Mouse (Mus musculus) CH12.LX (cell line): Measurements from ENCODE around the gene Steap3. TPM values are rescaled to one million over a fixed set of nuclear protein-coding genes. Genes with fewer than 3 reads are reported as not detected.

Source experiments
- DNase-seq: peaks from one replicate; pipeline ENCODE4 v3.0.0-alpha.2; 2013; ENCODE audit errors: extremely low read depth
- H3K27ac ChIP-seq: 2 replicates; pipeline ENCODE4 v1.5.1; 2012; ENCODE audit warnings: low read depth, mild to moderate bottlenecking, control low read depth, moderate library complexity; ENCODE audit not compliant: insufficient read depth
- H3K27me3 ChIP-seq: replicated peaks from 2 replicates; pipeline ENCODE3; 2012; ENCODE audit warnings: inconsistent platforms
- H3K36me3 ChIP-seq, 2 experiments: replicated peaks in 1 of 2; 2 replicates each; pipeline versions ENCODE3 to v1.6.1; 2012; ENCODE audit warnings: inconsistent platforms in 1 of 2, low read length in 1 of 2, mild to moderate bottlenecking in 1 of 2, mixed read lengths in 1 of 2, moderate library complexity in 1 of 2; ENCODE audit not compliant: control insufficient read depth in 1 of 2, insufficient read depth in 1 of 2
- H3K4me1 ChIP-seq, 2 experiments: 2 replicates each; pipeline ENCODE4 v1.6.1; 2012; ENCODE audit warnings: inconsistent platforms in 1 of 2, moderate library complexity in 1 of 2; ENCODE audit not compliant: insufficient read depth in 2 of 2, control insufficient read depth in 1 of 2
- H3K4me2 ChIP-seq: 2 replicates; pipeline ENCODE4 v1.6.1; 2012; ENCODE audit warnings: low read depth, mild to moderate bottlenecking, control low read depth; ENCODE audit not compliant: poor library complexity, insufficient read depth, severe bottlenecking
- H3K4me3 ChIP-seq, 3 experiments: fragments of 150-350 bp in 1 of 3; sonication (generic) in 1 of 3; replicated peaks in 1 of 3; 2 replicates each; pipeline versions ENCODE3 to v1.5.1; 2011 to 2012; ENCODE audit warnings: low read depth in 2 of 3, low read length in 2 of 3, mild to moderate bottlenecking in 2 of 3, moderate library complexity in 2 of 3, control low read depth in 1 of 3, improper control_type of control experiment in 1 of 3, inconsistent platforms in 1 of 3, mixed read lengths in 1 of 3; ENCODE audit not compliant: poor library complexity in 1 of 3
- H3K79me2 ChIP-seq: replicated peaks from 2 replicates; pipeline ENCODE4 v1.6.1; 2012; ENCODE audit warnings: mild to moderate bottlenecking, moderate library complexity; ENCODE audit not compliant: control insufficient read depth, poor library complexity, insufficient read depth, severe bottlenecking; ENCODE audit errors: extremely low read depth
- H3K9ac ChIP-seq: 2 replicates; pipeline ENCODE4 v1.6.1; 2012; ENCODE audit warnings: low read depth, mild to moderate bottlenecking, control low read depth, moderate library complexity; ENCODE audit not compliant: insufficient read depth
- H3K9me3 ChIP-seq: replicated peaks from 2 replicates; pipeline ENCODE3; 2012; ENCODE audit warnings: low read length, inconsistent platforms, mixed read lengths
- CHD1 ChIP-seq: IDR thresholded peaks from 2 replicates; pipeline ENCODE4 v1.6.1; 2012; ENCODE audit warnings: low read depth, low read length, improper control_type of control experiment, inconsistent platforms
- CHD2 ChIP-seq: IDR thresholded peaks from 2 replicates; pipeline ENCODE4 v1.6.1; 2011; ENCODE audit warnings: low read length, improper control_type of control experiment
- CTCF ChIP-seq, 2 experiments: IDR thresholded peaks in 1 of 2; conservative IDR thresholded peaks in 1 of 2; 2 replicates each; pipeline ENCODE4 v1.5.1; 2011 to 2012; ENCODE audit warnings: low read depth in 2 of 2, low read length in 2 of 2, improper control_type of control experiment in 1 of 2, inconsistent platforms in 1 of 2, mild to moderate bottlenecking in 1 of 2, moderate library complexity in 1 of 2
- E2F4 ChIP-seq: IDR thresholded peaks from 2 replicates; pipeline ENCODE4 v1.6.1; 2011; ENCODE audit warnings: low read depth, low read length, improper control_type of control experiment; ENCODE audit not compliant: insufficient replicate concordance
- ELF1 ChIP-seq: IDR thresholded peaks from 2 replicates; pipeline ENCODE4 v1.6.1; 2014; ENCODE audit warnings: low read depth, mild to moderate bottlenecking, inconsistent platforms, low read length, improper control_type of control experiment
- EP300 ChIP-seq: IDR thresholded peaks from 2 replicates; pipeline ENCODE4 v1.6.1; 2011; ENCODE audit warnings: low read length, improper control_type of control experiment
- ETS1 ChIP-seq: conservative IDR thresholded peaks from 2 replicates; pipeline ENCODE4 v1.6.1; 2012; ENCODE audit warnings: low read depth, mild to moderate bottlenecking, inconsistent platforms, low read length, improper control_type of control experiment, moderate library complexity
- GABPA ChIP-seq: IDR thresholded peaks from 2 replicates; pipeline ENCODE4 v1.6.1; 2012; ENCODE audit warnings: low read depth, low read length, improper control_type of control experiment, inconsistent platforms; ENCODE audit not compliant: insufficient replicate concordance
- IRF4 ChIP-seq: IDR thresholded peaks from 2 replicates; pipeline ENCODE4 v1.6.1; 2014; ENCODE audit warnings: low read depth, mild to moderate bottlenecking, inconsistent platforms, low read length, improper control_type of control experiment
- JUN ChIP-seq: IDR thresholded peaks from 2 replicates; pipeline ENCODE4 v1.6.1; 2011; ENCODE audit warnings: low read depth, mild to moderate bottlenecking, low read length, improper control_type of control experiment, moderate library complexity; ENCODE audit not compliant: insufficient read depth
- JUND ChIP-seq: conservative IDR thresholded peaks from 2 replicates; pipeline ENCODE4 v1.6.1; 2011; ENCODE audit warnings: low read depth, low read length, improper control_type of control experiment
- MAFK ChIP-seq: IDR thresholded peaks from 2 replicates; pipeline ENCODE4 v1.6.1; 2011; ENCODE audit warnings: low read length, improper control_type of control experiment; ENCODE audit not compliant: insufficient replicate concordance
- MAX ChIP-seq: IDR thresholded peaks from 2 replicates; pipeline ENCODE4 v1.6.1; 2011; ENCODE audit warnings: low read length, improper control_type of control experiment
- MXI1 ChIP-seq: IDR thresholded peaks from 2 replicates; pipeline ENCODE4 v1.6.1; 2011; ENCODE audit warnings: mild to moderate bottlenecking, low read depth, low read length, improper control_type of control experiment
- MYC ChIP-seq: IDR thresholded peaks from 2 replicates; pipeline ENCODE4 v1.6.1; 2011; ENCODE audit warnings: low read depth, mild to moderate bottlenecking, improper control_type of control experiment, low read length
- NRF1 ChIP-seq: IDR thresholded peaks from 2 replicates; pipeline ENCODE4 v1.6.1; 2014; ENCODE audit warnings: low read depth, mild to moderate bottlenecking, inconsistent platforms, low read length, improper control_type of control experiment, moderate library complexity
- PAX5 ChIP-seq: IDR thresholded peaks from 2 replicates; pipeline ENCODE4 v1.6.1; 2012; ENCODE audit warnings: low read length, inconsistent platforms, mixed read lengths
- POLR2A ChIP-seq: IDR thresholded peaks from 2 replicates; pipeline ENCODE4 v1.6.1; 2011; ENCODE audit warnings: low read depth, mild to moderate bottlenecking, improper control_type of control experiment, low read length
- RCOR1 ChIP-seq: conservative IDR thresholded peaks from 2 replicates; pipeline ENCODE4 v1.6.1; 2012; ENCODE audit warnings: low read depth, mild to moderate bottlenecking, inconsistent platforms, low read length, improper control_type of control experiment
- SIN3A ChIP-seq: IDR thresholded peaks from 2 replicates; pipeline ENCODE4 v1.6.1; 2012; ENCODE audit warnings: low read length, improper control_type of control experiment, inconsistent platforms
- USF1 ChIP-seq: IDR thresholded peaks from 2 replicates; pipeline ENCODE4 v1.6.1; 2014; ENCODE audit warnings: low read depth, mild to moderate bottlenecking, inconsistent platforms, low read length, improper control_type of control experiment
- USF2 ChIP-seq: conservative IDR thresholded peaks from 2 replicates; pipeline ENCODE4 v1.6.1; 2011; ENCODE audit warnings: low read depth, low read length, improper control_type of control experiment
- ZC3H11A ChIP-seq: IDR thresholded peaks from 2 replicates; pipeline ENCODE4 v1.6.1; 2012; ENCODE audit warnings: low read depth, mild to moderate bottlenecking, inconsistent platforms, low read length, improper control_type of control experiment
- ZKSCAN1 ChIP-seq: IDR thresholded peaks from 2 replicates; pipeline ENCODE4 v1.6.1; 2012; ENCODE audit warnings: low read depth, inconsistent platforms, low read length, improper control_type of control experiment, borderline replicate concordance
- ZNF384 ChIP-seq: IDR thresholded peaks from 2 replicates; pipeline ENCODE4 v1.6.1; 2012; ENCODE audit warnings: low read depth, low read length, improper control_type of control experiment, inconsistent platforms
- dilution Hi-C: fragments of 300-500 bp; cut with MboI; formaldehyde crosslinking; loops from 2 replicates; pipeline ENCODE4 v1.14.3; 2020; ENCODE audit warnings: low sequenced_read_pairs; ENCODE audit not compliant: extremely low pct_unique_long_range_greater_than_20kb, extremely low pct_ligation_motif_present
- in situ Hi-C: fragments of 300-500 bp; cut with MboI; formaldehyde crosslinking; loops from 3 replicates; pipeline ENCODE4 v1.14.3; 2019; ENCODE audit warnings: low sequenced_read_pairs, low pct_ligation_motif_present, low pct_unique_long_range_greater_than_20kb, mixed read lengths
- polyA plus RNA-seq: library from polyadenylated mRNA; unstranded; fragments of >175 nt; gene quantifications from 2 replicates; pipeline ENCODE4 v1.2.1, GENCODE M21; 2012; ENCODE audit warnings: low read depth; ENCODE audit not compliant: insufficient read length
- total RNA-seq, 2 experiments: library from RNA; depleted of rRNA; stranded (reverse); fragments of 300-350 nt in 1 of 2; fragments of >200 nt in 1 of 2; gene quantifications; 2 replicates each; pipeline ENCODE4 v1.2.3; 2012 to 2014

The Steap3 gene
- total and polyA plus RNA-seq, 3 experiments, result 1.2 to 8.0 (median 2.9) TPM

DNA sequence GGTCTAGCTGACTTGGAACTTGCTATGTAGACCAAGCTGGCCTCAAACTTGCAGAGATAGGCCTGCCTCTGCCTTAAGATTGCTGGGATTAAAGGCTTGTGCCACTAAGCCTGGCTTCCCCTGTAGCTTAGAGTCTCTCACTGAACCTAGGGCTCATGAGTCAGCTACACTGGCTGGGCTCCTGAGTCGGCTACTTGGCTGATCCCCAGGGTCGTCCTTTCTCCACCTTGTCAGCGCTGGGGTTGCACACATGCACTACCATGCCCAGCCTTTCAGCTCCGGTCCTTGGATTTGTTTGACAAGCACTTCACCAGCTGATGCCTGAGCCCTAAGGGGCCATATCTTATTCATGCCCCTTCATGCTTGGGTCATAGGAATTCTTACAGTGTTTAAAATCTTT, 104.5 kb downstream of the Steap3 start:
- TF ChIP-seq ZNF384 (no peak), MXI1 (no peak), MAX (no peak), USF2 (no peak)
- Histone ChIP-seq H3K4me3 (no peak overlapping the region), H3K36me3 (peaks cover 0 to 6% of the 10 kb centered on the region in 2 experiments), H3K9me3 (no peaks in the 10 kb centered on the region), H3K27ac (no peak overlapping the region), H3K9ac (no peak overlapping the region), H3K27me3 (no peaks in the 10 kb centered on the region), H3K4me1 (peaks cover 5 to 39% of the 10 kb centered on the region in 2 experiments; a peak in 3 of 4 replicates), H3K4me2 (no peak overlapping the region), H3K79me2 (no peaks in the 10 kb centered on the region)
- dilution Hi-C loops (no loop called here), in situ Hi-C loops (no loop called here)
- DNase-seq, result no peak

DNA sequence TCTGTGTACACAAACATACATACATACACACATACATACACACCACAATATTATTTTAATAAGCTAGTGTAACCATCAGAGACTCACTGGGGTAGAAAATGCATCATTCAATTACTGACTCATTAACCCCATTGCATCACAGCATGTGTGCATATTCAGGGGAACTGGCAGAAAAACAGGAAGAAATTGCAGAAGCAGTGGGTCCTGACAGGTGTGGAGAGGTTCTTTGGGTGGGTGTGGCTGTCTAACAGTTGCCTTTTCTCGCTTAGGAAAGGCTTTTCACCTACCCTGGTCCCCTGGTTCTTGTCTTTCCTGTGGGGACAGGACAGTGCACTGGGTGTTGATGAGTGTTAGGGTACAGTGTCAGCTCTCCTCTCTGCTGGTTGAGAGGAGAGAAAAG, 109.9 kb downstream of the Steap3 start:
- dilution Hi-C loops, result no loop called here
- H3K36me3 ChIP-seq, result peaks cover 0 to 9% of the 10 kb centered on the region in 2 experiments
- in situ Hi-C loops, result no loop called here

GRCm38 (mm10) chr1:120161502-120161901, 111.0 kb downstream of the Steap3 start:
- TF ChIP-seq IRF4, result no peak
- no peak for TF ChIP-seq CHD1
- TF ChIP-seq ELF1, result no peak
- TF ChIP-seq GABPA, result no peak
- no peak for TF ChIP-seq SIN3A
- no peak for TF ChIP-seq ZC3H11A
- TF ChIP-seq CTCF (conservative IDR thresholded peaks at IDR 0.05 in 1 of 2, IDR thresholded peaks at IDR 0.05 in 1 of 2; ENCODE audit: low read depth in 2 of 2, low read length in 2 of 2), result no peak
- no peak for TF ChIP-seq ZNF384
- no peak for TF ChIP-seq E2F4
- no peak for TF ChIP-seq MAX
- TF ChIP-seq PAX5, result no peak
- no peak for TF ChIP-seq USF1
- no peak for TF ChIP-seq CHD2
- TF ChIP-seq RCOR1, result no peak
- no peak for TF ChIP-seq MYC
- no peak for TF ChIP-seq JUN
- TF ChIP-seq ZKSCAN1, result no peak
- no peak for TF ChIP-seq MAFK
- H3K4me1 ChIP-seq, result peaks cover 0 to 14% of the 10 kb centered on the region in 2 experiments; a peak in 2 of 4 replicates
- no peak overlapping the region for H3K4me3 ChIP-seq
- H3K9me3 ChIP-seq, result no peaks in the 10 kb centered on the region
- H3K9ac ChIP-seq, result no peak overlapping the region
- H3K79me2 ChIP-seq, result no peaks in the 10 kb centered on the region
- H3K27ac ChIP-seq, result no peak overlapping the region
- dilution Hi-C loops (no loop called here), in situ Hi-C loops (no loop called here)
- no peak for DNase-seq
- H3K27me3 ChIP-seq, result no peaks in the 10 kb centered on the region
- no peak overlapping the region for H3K4me2 ChIP-seq
- peaks cover 0 to 8% of the 10 kb centered on the region in 2 experiments for H3K36me3 ChIP-seq

More for the DNA sequence above, 109.9 kb downstream of the Steap3 start:
- Histone ChIP-seq H3K9me3 (no peaks in the 10 kb centered on the region), H3K79me2 (no peaks in the 10 kb centered on the region)
- TF ChIP-seq ETS1, result peak; percentile 47
- TF ChIP-seq JUND, result no peak
- TF ChIP-seq EP300, result peak; percentile 36; the same call in 1 of the 2 replicates
- TF ChIP-seq POLR2A, result no peak
- TF ChIP-seq NRF1, result no peak
- TF ChIP-seq, all 38 proteins: peak for 2
- H3K27ac ChIP-seq, result no peak overlapping the region
- H3K27me3 ChIP-seq, result no peaks in the 10 kb centered on the region
- peaks cover 0 to 14% of the 10 kb centered on the region in 2 experiments; a peak in 2 of 4 replicates for H3K4me1 ChIP-seq
- H3K4me2 ChIP-seq, result no peak overlapping the region
- peak; percentile 49 for DNase-seq
- H3K4me3 ChIP-seq, result no peak overlapping the region
- no peak overlapping the region for H3K9ac ChIP-seq
